Mouse (Mus musculus) megakaryocyte, embryonic 14.5 days (primary cell): Measurements from ENCODE around the gene Ddrgk1.

Source experiments
- FLI1 ChIP-seq: IDR thresholded peaks from 2 replicates; pipeline ENCODE4 v1.6.1; 2012; ENCODE audit warnings: low read length, inconsistent platforms, mixed read lengths
- GATA1 ChIP-seq: IDR thresholded peaks from 3 replicates; pipeline ENCODE4 v1.6.1; 2012; ENCODE audit warnings: mixed read lengths, low read length, inconsistent platforms, borderline replicate concordance

DNA sequence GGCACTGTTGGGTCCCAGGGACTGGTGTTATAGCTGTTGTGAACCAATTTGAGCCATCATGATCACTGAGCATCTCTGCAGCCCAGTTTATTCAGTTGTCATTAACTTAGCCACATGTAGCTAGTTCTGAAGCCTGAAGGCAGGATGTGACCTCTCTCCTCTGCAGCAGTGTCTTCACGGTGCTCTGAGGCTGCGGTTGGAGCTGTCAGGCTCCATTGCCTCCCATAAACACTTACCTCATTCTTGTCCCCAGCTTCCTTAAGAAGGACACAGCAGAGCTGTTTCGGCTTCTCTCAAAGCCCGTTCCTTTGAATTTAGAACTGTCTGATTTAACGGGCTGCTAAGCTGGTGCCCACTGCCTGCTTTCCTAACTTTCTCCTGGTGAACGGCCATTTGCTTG is 15.4 kb upstream of the Ddrgk1 start:
- TF ChIP-seq GATA1 = no peak
- TF ChIP-seq FLI1 = no peak
